Mouse (Mus musculus) G1E (cell line): Measurements from ENCODE around the gene Traf2. TPM values are rescaled to one million over a fixed set of nuclear protein-coding genes. Genes with fewer than 3 reads are reported as not detected.

Experiments used
- ATAC-seq: 2 replicates; pipeline ENCODE4 v1.8.0; 2016; ENCODE audit warnings: mild to moderate bottlenecking; ENCODE audit not compliant: insufficient number of reproducible peaks, poor library complexity, low FRiP score, severe bottlenecking; ENCODE audit errors: extremely low read depth
- DNase-seq: peaks from one replicate; pipeline ENCODE4 v3.0.0; 2012; ENCODE audit warnings: low spot score
- H3K27me3 ChIP-seq: 2 replicates; pipeline ENCODE4 v1.6.1; 2012; ENCODE audit warnings: mild to moderate bottlenecking, low read length, inconsistent platforms; ENCODE audit not compliant: insufficient read depth
- H3K36me3 ChIP-seq: replicated peaks from 2 replicates; pipeline ENCODE3; 2012; ENCODE audit warnings: mild to moderate bottlenecking, inconsistent platforms
- H3K4me1 ChIP-seq: 2 replicates; pipeline ENCODE4 v1.6.1; 2012; ENCODE audit warnings: low read depth, low read length, inconsistent platforms, mixed read lengths; ENCODE audit not compliant: insufficient read depth
- H3K4me3 ChIP-seq: 2 replicates; pipeline ENCODE4 v1.5.1; 2012; ENCODE audit warnings: low read depth, mild to moderate bottlenecking, inconsistent platforms, low read length, moderate library complexity, mixed read lengths
- H3K9me3 ChIP-seq: replicated peaks from 2 replicates; pipeline ENCODE4 v1.6.1; 2012; ENCODE audit warnings: inconsistent platforms
- CTCF ChIP-seq: IDR thresholded peaks from 2 replicates; pipeline ENCODE4 v1.5.1; 2012; ENCODE audit warnings: low read depth, low read length, inconsistent platforms, mixed read lengths
- GATA1 ChIP-seq: IDR thresholded peaks from 2 replicates; pipeline ENCODE4 v1.6.1; 2012; ENCODE audit warnings: borderline replicate concordance, low read length, inconsistent platforms, mixed read lengths
- GATA2 ChIP-seq: IDR thresholded peaks from 2 replicates; pipeline ENCODE4 v1.6.1; 2012; ENCODE audit warnings: low read depth, low read length, inconsistent platforms, borderline replicate concordance
- POLR2AphosphoS5 ChIP-seq: IDR thresholded peaks from 2 replicates; pipeline ENCODE4 v1.6.1; 2012; ENCODE audit warnings: low read depth, low read length, inconsistent platforms; ENCODE audit not compliant: insufficient replicate concordance
- TAL1 ChIP-seq: conservative IDR thresholded peaks from 2 replicates; pipeline ENCODE4 v1.6.1; 2012; ENCODE audit warnings: low read depth, low read length, inconsistent platforms, mixed read lengths
- polyA plus RNA-seq: library from polyadenylated mRNA; stranded (reverse); fragments of >175 nt; gene quantifications from 2 replicates; pipeline ENCODE4 v1.2.3, GENCODE M21; 2012
- total RNA-seq, 2 experiments: library from RNA; stranded (forward) in 1 of 2; stranded (reverse) in 1 of 2; fragments of 200-1000 nt in 1 of 2; fragments of >200 nt in 1 of 2; fragmentation: Nextera tagmentation in 1 of 2; gene quantifications; 2 replicates each; pipeline ENCODE4 v1.2.3; 2014 to 2017

Gene Traf2
- total and polyA plus RNA-seq, 3 experiments: 7.1 to 18.1 (median 7.8) TPM

GRCm38 (mm10) chr2:25551186-25551585, 4.4 kb upstream of the Traf2 start:
- H3K9me3 ChIP-seq: no peaks in the 10 kb centered on the region
- DNase-seq (no peak), ATAC-seq (no peak)
- no peak overlapping the region for H3K4me3 ChIP-seq
- H3K4me1 ChIP-seq: peaks cover 25% of the 10 kb centered on the region
- no peak for TF ChIP-seq TAL1
- no peak for TF ChIP-seq GATA2
- TF ChIP-seq GATA1: no peak
- no peak for TF ChIP-seq CTCF
- TF ChIP-seq POLR2AphosphoS5: no peak
- H3K27me3 ChIP-seq: peaks cover 5% of the 10 kb centered on the region; the same call in 1 of the 2 replicates
- H3K36me3 ChIP-seq: no peaks in the 10 kb centered on the region

- Histone ChIP-seq H3K36me3 (peaks cover 12% of the 10 kb centered on the region), H3K9me3 (no peaks in the 10 kb centered on the region), H3K4me1 (peaks cover 42% of the 10 kb centered on the region), H3K4me3 (no peak overlapping the region), H3K27me3 (peaks cover 5% of the 10 kb centered on the region; the same call in 1 of the 2 replicates)
- DNase-seq (no peak), ATAC-seq (no peak)
- TF ChIP-seq GATA1: no peak
- no peak for TF ChIP-seq GATA2
- no peak for TF ChIP-seq CTCF
- TF ChIP-seq TAL1: no peak
- no peak for TF ChIP-seq POLR2AphosphoS5
Measured at GRCm38 (mm10) chr2:25549021-25549991, 2.6 kb upstream of the Traf2 start.

- TF ChIP-seq POLR2AphosphoS5 (no peak), GATA2 (no peak), TAL1 (no peak), GATA1 (no peak), CTCF (no peak)
- Histone ChIP-seq H3K36me3 (peaks cover 38% of the 10 kb centered on the region), H3K4me1 (peaks cover 52% of the 10 kb centered on the region), H3K9me3 (no peaks in the 10 kb centered on the region), H3K4me3 (peak overlapping the region; percentile 83), H3K27me3 (peaks cover 5% of the 10 kb centered on the region; the same call in 1 of the 2 replicates)
- DNase-seq: no peak
- ATAC-seq: no peak
Measured at GRCm38 (mm10) chr2:25545996-25546810, 537 bp downstream of the Traf2 start.

GRCm38 (mm10) chr2:25541644-25542367, 4.9 kb downstream of the Traf2 start:
- Histone ChIP-seq H3K36me3 (peaks cover 76% of the 10 kb centered on the region), H3K9me3 (no peaks in the 10 kb centered on the region), H3K4me3 (no peak overlapping the region), H3K4me1 (peaks cover 41% of the 10 kb centered on the region), H3K27me3 (no peaks in the 10 kb centered on the region)
- no peak for DNase-seq
- TF ChIP-seq GATA2: no peak
- TF ChIP-seq CTCF: no peak
- no peak for TF ChIP-seq GATA1
- no peak for TF ChIP-seq TAL1
- no peak for TF ChIP-seq POLR2AphosphoS5
- ATAC-seq: no peak

GRCm38 (mm10) chr2:25540541-25540948, 6.2 kb downstream of the Traf2 start:
- ATAC-seq: no peak
- TF ChIP-seq GATA2: no peak
- no peak for TF ChIP-seq CTCF
- TF ChIP-seq GATA1: no peak
- TF ChIP-seq POLR2AphosphoS5: no peak
- no peak for TF ChIP-seq TAL1
- DNase-seq: no peak
- peaks cover 88% of the 10 kb centered on the region for H3K36me3 ChIP-seq
- no peaks in the 10 kb centered on the region for H3K27me3 ChIP-seq
- no peak overlapping the region for H3K4me3 ChIP-seq
- no peaks in the 10 kb centered on the region for H3K9me3 ChIP-seq
- peaks cover 32% of the 10 kb centered on the region for H3K4me1 ChIP-seq

- no peaks in the 10 kb centered on the region for H3K9me3 ChIP-seq
- no peak overlapping the region for H3K4me3 ChIP-seq
- DNase-seq: no peak
- no peak for ATAC-seq
- TF ChIP-seq GATA2: no peak
- no peaks in the 10 kb centered on the region for H3K27me3 ChIP-seq
- H3K4me1 ChIP-seq: peaks cover 22% of the 10 kb centered on the region
- peaks cover 89% of the 10 kb centered on the region for H3K36me3 ChIP-seq
Measured at GRCm38 (mm10) chr2:25536531-25536930, 10.2 kb downstream of the Traf2 start.
